Comparison of ENCODE assay signal across 8 mouse cellular contexts in genomic region chr3:51075219-51075920, GRCm38 (mm10).
DNase-seq lines count a peak whose midpoint lies in the region.

No protein-coding gene starts in this region.

- DNase-seq in layer of hippocampus, adult 11-12 months (ENCODE audit: low spot score), result peak; percentile 35
- no peak for DNase-seq in layer of hippocampus, postnatal 25 days (ENCODE audit: extremely low spot score in 1 of 2, low spot score in 1 of 2)
- peak; percentile 31 for DNase-seq in cerebellum, adult 8-10 months
- DNase-seq in gastrocnemius, postnatal 25 days, result peak; percentile 31
- peak; percentile 15 for DNase-seq in lung, postnatal 25 days (ENCODE audit: low spot score)
- DNase-seq in thymus, postnatal 36 days, result no peak
- DNase-seq in left cerebral cortex, adult 9 months (ENCODE audit: low spot score in 2 of 2), result no peak
- DNase-seq in thymus, postnatal 14 days, result no peak

Comparison
In these comparisons a context has a peak if more than half of its experiments do, and no peak if none do; other contexts are left out.
1. DNase-seq: peak in layer of hippocampus, adult 11-12 months (single experiment), cerebellum, adult 8-10 months (single experiment), gastrocnemius, postnatal 25 days (single experiment) and lung, postnatal 25 days (single experiment); none in layer of hippocampus, postnatal 25 days (0 of 2), thymus, postnatal 36 days (0 of 2), left cerebral cortex, adult 9 months (0 of 2) and thymus, postnatal 14 days (single experiment).